Mouse (Mus musculus): ENCODE data around the gene Zfp637.
A peak's percentile ranks its signal among the peaks of the same experiment; 100 is the strongest.
"Not testable (repeated sequence)": the region's sequence is repeated elsewhere in the genome, so short reads cannot be mapped to it uniquely, and the experiment has no call there.

Gene Zfp637

DNA sequence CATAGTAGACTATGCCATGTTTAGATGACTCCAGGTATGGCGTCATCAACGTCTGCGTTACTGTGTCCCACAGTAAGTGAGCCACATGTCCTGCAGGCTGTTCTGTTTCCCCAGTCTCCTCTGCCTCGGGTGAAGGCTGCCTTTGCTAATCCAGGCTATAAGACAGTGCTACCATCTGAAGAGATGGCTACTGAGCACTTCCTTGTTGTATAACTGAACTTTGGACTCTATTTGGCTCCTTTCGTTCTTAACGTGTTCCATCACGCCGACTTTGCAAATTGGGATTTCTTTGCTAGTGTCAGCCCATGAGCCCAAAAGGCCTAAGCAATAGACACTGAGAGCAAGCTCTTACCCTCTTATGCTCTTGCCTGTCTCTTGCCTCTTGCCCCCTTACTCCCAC, 27.2 kb downstream of the Zfp637 start:
- no peak for DNase-seq (ENCODE audit: low spot score)

GRCm38 (mm10) chr6:117871034-117871433, 30.1 kb downstream of the Zfp637 start:
- no peak for DNase-seq (ENCODE audit: low spot score)

DNA sequence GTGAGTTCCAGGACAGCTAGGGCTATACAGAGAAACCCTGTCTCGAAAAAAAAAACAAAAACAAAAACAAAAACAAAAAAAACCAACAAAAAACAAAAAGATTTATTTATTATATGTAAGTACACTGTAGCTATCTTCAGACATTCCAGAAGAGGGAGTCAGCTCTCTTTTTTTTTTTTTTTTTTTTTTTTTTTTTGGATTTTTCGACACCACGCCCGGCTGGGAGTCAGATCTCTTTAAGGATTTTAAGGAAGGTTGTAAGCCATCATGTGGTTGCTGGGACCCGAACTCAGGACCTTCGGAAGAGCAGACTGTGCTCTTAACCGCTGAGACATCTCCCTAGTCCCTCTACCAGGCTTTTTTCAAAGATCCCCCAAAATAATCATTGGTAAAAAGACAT, 32.5 kb downstream of the Zfp637 start:
- not testable (repeated sequence) for DNase-seq (ENCODE audit: low spot score)

DNA sequence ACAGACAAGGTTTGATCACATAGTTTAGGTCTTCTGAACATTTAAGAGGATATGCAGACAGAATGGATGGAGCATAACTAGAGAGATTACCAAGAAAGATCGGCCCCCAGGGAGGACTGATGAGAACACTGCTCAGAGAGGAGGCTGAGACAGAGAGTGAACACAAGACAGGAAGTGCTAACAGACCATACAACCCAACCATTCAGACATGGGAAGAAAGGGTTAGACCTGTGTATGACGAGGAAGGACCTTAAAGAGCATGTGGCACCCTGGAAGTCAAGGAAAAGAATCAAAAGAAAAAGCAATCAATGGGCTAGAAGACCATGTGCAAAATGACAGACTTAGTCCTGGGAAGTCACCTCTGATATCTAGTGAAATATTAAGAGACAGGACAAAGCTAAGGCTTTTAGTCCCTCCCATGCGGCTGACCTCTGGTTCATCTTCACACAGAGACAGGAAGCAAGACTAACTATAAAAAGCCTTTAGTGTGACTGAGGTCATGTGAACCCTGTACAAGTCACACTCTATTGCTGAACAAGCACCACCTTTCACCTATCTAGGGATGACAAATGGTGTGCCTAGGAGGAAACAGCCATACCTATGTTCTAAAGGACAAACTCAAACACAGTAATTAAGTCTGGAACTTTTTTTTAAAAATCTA, 33.8 kb downstream of the Zfp637 start:
- no peak for DNase-seq (ENCODE audit: low spot score)

- peak; percentile 91 for DNase-seq (ENCODE audit: low spot score)
These were observed 37.9 kb downstream of the Zfp637 start for GRCm38 (mm10) chr6:117878700-117879407.

- DNase-seq (ENCODE audit: low spot score): peak; percentile 98
These were observed 38.6 kb downstream of the Zfp637 start for GRCm38 (mm10) chr6:117879408-117880115.

- no peak for DNase-seq (ENCODE audit: low spot score)
These were observed 39.4 kb downstream of the Zfp637 start for GRCm38 (mm10) chr6:117880394-117880838.

DNA sequence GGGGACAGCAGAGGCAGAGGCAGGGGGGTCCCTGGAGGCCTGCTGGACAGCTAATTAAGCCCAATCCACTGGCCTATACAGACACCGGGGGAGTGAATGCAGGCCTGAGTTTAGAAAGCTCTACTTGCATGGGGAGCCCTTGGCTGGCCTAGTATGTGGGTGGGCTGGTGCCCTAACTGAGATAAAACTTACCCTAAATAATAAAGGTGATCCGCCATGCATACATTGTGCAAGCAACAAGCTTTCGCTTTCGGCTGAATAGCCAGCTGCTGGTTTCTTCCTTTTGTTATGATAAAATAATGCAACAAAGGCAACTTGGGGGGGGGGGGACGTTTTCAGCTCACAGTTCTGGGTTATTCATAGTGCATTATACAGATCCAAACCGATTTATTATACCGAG, 40.2 kb downstream of the Zfp637 start:
- DNase-seq (ENCODE audit: low spot score): no peak

GRCm38 (mm10) chr6:117881997-117882396, 41.0 kb downstream of the Zfp637 start:
- no peak for DNase-seq (ENCODE audit: low spot score)

DNA sequence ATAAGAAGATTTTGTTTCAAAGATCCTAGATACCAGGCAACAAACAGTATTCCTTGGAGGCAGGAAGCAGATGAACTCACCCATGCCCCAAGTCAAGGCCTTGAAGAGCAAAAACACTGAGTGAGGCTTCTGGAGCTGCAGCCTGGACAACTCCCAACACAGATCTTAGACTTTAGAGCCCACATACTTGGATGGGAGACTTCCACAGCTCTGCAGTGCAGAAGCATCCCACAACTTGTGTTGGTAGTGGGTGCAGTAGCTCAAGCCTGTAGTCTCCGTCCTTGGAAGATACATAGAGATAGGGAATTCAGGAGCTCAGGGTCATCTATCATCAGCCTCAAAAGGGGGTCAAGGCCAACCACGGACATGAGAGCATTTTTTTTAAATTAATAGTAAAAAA, 45.0 kb downstream of the Zfp637 start:
- no peak for DNase-seq (ENCODE audit: low spot score)

DNA sequence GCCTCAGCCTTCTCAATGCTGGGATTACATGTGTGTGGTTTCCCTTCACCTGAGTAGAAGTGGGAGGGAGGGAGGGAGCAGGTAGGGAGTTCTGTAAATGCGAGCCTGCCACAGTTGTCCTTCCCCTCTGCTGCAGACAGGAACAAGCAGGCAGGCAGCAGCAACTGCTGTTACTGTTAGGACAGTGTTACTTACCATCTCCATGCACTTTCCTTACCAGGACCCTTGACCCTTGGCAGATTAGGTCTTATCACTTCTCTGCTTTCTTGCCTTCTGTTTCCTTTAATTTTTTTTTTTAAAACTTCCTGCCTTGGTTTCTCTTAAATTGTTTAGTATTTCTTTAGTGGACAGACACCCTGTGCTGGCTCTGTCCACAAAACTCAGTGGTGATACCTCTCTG, 47.1 kb downstream of the Zfp637 start:
- DNase-seq (ENCODE audit: low spot score): no peak

- DNase-seq (ENCODE audit: low spot score): no peak
These were observed 47.7 kb downstream of the Zfp637 start for GRCm38 (mm10) chr6:117888642-117889096.

GRCm38 (mm10) chr6:117890257-117890656, 49.3 kb downstream of the Zfp637 start:
- no peak for DNase-seq (ENCODE audit: low spot score)

DNA sequence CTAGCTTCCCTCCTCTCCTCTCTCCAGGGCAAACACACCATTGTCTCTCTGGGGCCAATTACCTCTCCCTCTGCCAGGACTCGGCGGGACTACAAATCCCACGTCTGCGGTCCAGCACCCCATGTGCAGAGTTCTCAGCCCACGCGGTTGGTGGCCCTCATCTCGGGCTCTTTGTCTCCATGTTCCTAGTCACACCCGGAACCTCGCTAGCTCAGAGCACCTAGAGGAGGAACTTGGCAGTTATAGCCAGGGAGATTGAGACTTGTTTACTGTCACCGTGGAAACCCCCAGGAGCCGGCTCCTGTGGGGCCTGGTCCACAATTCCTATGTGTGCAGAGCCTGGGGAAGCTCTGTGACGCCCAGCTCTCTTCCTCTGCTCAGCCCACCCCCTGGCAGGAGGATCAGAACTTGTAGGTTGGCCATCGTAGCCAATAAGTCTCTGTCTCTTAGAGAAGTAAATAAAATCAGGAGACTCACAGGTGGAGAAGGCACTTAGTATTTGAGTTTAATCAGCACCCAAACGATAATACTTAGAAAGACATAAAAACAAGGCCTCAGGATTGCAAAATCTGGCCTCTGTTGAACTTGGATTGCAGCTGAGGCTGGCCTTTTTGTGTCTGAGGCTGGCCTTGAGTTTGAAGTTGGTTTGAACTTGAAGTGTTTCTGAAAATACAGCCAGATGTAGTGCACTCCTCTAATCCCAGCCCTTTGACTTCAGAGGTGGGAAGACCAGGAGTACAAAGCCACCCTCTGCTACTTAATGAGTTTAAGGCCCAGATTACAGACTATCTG, 50.6 kb downstream of the Zfp637 start:
- no peak for DNase-seq (ENCODE audit: low spot score)

DNA sequence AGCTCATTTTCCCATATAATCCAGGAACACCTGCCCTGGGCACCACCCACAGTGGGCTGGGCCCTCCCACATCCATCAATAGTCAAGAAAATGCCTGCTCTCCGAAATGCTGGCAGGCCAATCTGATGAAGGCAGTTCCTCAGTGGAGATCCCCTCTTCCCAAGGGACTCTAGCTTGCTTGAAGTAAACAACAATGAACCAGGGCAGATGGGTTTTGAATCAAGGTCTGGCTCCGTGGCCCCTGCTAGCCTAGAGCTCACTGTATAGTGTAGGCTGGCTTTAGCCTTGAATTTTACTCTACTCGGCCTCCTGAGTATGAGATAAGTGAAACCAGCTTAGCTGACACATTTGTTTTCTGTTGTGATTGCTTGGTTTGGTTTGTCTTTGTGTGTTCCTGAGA, 51.4 kb downstream of the Zfp637 start:
- no peak for DNase-seq (ENCODE audit: low spot score)

- no peak for DNase-seq (ENCODE audit: low spot score)
These were observed 52.5 kb downstream of the Zfp637 start for GRCm38 (mm10) chr6:117893435-117893834.
